Mouse (Mus musculus) c-Kit-positive CD71-negative TER-119-negative erythroid progenitor cells, embryonic 14.5 days (primary cell): ENCODE data around the gene Olfr466.

ENCODE experiments used
- DNase-seq: peaks from one replicate; pipeline ENCODE4 v3.0.0-alpha.2; 2013; ENCODE audit warnings: low read depth

Olfr466 gene

DNA sequence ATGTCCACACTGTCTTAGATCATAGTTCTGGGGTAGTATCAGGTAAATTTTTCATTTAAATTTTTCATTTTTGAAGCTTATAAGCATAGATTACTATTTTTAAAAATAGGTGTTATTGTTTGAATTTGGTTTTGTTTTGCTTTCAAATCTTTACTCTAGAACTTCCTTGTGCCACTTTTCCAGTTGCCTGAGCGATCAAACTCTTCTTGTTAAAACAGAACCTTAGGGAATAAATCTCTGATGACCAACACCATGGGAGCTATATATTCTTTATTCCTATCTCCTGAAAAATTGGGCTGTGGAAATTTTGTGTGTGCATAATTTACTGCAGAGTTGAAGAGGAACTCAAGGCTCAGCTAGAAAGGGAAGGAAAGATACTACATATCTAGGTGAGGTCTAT, at the start of gene Olfr466:
Olfr466 (plus strand) TSS at position 301 of the 400 bp plus-strand sequence.
- no peak for DNase-seq

DNA sequence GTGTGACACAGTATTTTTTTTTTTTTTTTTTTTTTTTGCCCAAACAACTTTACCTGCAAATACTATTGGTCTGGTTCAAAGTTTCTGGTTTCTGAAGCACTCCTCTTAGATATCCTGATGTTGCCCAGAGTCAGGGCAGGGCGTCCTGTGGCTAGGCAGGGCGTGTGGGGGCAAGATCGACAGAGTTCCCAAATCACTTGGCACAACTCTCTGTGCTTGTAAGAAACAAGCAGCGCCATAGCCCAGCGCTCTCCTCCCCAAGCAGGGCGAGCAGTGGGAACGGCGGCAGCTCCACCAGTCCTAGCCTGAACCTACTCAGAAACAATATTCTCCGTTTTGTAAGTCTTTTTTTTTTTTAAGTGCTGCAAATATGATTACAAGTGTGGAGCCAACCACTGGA, 49.4 kb upstream of the Olfr466 start:
- no peak for DNase-seq

DNA sequence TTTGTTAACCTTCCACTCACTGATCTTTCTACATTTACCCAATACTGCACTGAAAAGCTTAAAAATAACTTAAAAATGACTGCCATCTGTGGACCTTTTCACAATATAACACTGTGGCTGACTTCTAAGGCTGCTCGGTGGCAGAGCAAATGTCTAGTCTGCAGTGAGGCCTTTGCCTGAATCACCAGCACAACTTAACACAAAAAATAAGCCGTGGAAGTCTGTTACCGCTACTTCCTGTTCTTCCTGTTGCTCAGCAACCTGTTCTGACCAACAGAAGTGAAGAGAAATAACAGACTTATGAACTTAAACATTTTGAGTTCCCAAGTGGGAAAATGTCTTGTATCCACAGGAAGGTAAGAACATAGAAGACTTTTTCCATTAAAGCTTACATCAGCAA, 48.8 kb upstream of the Olfr466 start:
- DNase-seq = no peak

DNA sequence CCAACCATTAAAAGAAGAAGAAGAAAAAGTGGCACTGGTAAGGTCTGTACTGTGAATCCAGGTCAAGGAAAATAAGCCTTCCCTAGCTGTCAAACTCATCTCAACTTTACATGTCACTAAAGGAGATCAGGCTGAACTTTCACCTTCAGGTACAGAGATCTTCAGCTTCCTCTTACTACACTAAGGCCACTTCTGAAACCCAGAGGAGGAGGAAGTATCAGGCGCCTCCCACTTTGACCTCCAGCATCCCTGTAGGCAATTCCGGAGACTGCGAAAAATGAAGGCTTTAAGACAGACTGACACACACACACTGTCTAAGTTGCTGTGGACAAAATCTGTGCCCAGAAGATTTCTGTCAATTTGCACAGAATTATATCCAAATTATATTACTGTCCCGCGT, 38.1 kb upstream of the Olfr466 start:
- no peak for DNase-seq

DNA sequence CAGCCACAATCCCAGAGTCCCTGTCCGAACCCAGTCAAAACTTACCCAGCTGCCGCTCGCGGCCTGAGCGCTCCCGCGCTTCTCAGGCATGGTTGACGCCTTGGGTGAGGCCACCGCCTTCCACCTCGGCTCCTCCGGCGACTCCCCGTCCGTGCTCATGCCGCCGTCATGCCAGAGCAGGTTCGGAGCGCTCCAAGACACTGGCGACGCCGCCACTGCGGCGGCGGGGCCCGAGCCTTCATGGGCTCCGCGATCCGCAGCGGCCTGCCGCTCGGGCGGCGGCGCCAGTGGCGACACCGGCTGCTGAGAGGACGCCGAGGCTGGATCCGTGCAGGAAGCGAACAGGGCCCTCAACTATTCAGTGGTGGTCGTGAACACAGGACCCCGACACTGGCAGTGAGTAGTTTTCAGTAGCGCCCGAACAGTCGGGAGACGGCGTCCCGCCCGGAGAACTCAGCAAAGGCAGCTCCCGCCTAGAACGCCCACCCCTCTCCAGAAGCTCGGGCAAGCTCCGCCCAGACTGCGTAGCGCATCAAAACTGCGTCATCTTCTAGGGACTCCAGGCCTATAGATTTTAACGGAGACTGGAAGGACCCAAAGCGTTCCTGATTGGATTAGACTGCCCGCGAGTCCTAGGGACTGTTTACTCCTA, 37.5 kb upstream of the Olfr466 start, which contains the start of gene Mfsd14b:
Mfsd14b (minus strand) TSS at position 517 of the 652 bp plus-strand sequence.
- peak; percentile 82 for DNase-seq

DNA sequence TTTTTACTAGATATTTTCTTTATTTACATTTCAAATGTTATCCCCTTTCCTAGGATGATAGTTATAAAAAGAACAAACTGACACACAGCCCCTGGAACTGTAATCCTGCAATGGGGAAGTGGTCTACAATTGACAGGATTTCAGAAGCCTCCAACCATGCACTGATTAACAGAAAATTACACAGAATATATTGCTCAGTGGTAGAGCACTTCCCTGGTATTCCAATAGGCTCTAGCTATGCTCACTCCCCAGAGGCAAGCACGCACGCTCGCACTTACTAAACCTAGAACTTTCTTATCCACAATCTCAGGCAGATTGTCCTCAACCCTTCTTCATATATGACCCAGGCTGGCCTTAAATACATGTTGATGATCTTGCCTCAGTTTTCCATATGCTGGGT, 36.8 kb upstream of the Olfr466 start:
- DNase-seq = no peak

DNA sequence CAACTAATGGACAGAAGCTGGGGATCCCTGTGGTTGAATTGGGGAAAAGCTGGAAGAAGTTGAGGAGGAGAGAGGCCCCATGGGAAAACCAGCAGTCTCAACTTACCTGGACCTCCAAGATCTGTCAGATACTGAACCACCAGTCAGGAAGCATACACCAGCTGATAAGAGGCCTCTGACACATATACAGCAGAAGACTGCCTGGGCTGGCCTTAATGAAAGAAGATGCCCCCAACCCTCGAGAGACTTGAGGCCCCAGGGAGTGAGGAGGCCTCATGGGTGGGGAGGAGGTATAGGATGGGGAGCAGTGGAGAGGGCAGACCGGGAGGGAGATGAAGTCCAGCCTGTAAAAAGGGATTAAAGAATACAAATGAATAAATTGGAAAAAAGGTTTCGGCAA, 29.1 kb upstream of the Olfr466 start:
- DNase-seq = no peak

DNA sequence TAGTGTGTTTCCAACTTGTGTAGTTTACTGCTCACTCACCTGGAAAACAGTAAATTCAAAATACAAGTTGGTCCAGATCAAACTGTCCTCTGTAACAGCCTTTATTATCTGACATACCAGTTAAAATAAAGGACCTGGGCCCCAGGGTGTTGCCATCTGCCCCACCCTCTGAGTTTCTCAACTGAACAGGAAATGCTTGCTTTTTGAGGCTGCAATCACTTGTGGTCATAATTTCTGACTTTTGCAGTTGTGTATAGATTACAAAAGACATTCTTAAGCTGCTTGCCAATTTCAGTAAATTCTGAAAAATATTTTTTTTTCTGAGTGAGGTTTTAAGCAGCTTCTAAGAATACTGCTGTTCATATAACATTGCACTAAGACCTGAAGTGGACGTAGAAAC, 27.9 kb upstream of the Olfr466 start:
- no peak for DNase-seq

DNA sequence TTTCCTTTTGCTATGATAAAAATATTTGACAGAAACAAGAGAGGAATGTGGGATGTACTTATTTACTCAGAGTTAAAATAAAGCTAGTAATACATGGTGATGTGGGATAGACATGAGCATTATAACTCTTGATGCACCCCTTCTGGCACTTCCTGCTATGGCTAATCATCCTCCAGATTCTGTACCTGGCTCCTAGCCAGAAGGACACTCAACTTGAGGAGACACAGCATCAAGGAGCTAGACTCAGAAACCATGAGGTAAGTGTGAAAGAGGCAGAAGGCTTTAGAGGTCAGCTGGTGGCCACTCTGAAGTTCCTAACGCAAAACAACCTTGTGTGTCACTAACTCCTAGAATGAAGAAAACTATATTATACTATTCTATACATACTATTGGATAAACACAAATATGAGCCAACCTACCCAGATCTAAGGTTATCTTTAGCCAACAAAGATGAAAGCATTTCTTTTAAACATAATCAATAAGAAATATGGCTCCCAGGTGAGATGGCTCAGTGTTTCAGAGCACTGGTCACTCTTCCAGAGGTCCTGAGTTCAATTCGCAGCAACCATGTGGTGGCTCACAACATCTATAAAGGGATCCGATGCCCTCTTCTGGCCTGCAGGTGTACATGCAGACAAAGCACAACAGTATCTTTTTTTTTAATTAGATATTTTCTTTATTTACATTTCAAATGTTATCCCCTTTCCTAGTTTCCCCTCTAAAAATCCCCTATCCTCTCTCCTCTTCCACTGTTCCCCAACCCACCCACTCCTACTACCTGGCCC, 22.8 kb upstream of the Olfr466 start:
- no peak for DNase-seq

DNA sequence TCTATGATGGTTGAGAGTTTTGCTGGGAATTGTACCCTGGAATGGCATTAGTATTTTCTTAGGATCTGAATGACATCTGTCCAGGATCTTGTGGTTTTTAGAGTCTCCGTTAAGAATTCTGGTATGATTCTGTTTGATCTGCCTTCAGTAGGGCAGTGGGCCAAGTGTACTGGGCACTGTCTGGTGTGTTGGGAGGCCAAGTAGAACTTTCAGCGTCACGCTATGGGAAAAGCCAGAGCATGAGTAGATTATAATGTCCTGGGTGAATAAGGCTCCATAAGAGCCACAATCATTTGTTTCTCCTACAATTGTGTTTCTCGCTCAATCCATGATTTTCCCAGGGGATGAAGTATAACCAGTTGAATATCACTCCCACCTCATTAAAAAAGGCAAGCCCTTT, 12.3 kb upstream of the Olfr466 start, which contains the start of gene Olfr465-ps1:
Olfr465-ps1 (plus strand) TSS at position 301 of the 400 bp plus-strand sequence.
- DNase-seq = no peak

DNA sequence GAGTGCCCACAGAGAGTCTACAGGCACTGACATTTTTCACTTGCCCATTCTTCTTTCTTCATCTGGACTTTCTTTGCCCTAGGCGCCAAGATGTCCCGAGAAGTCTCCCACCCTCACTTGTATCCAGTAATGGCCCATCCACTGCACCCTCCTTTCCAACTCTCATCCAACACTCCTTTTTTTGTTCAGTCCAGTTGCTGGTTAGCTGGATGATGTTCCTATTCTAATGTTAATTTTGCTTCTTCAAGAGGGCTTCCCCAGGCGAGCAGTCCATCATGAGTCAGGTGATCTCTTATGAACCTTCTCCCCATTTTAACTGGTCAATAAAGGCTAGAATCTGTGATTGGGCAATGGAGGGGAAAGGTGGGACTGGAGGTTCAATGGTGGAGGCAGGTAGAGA, 24.1 kb downstream of the Olfr466 start:
- no peak for DNase-seq

DNA sequence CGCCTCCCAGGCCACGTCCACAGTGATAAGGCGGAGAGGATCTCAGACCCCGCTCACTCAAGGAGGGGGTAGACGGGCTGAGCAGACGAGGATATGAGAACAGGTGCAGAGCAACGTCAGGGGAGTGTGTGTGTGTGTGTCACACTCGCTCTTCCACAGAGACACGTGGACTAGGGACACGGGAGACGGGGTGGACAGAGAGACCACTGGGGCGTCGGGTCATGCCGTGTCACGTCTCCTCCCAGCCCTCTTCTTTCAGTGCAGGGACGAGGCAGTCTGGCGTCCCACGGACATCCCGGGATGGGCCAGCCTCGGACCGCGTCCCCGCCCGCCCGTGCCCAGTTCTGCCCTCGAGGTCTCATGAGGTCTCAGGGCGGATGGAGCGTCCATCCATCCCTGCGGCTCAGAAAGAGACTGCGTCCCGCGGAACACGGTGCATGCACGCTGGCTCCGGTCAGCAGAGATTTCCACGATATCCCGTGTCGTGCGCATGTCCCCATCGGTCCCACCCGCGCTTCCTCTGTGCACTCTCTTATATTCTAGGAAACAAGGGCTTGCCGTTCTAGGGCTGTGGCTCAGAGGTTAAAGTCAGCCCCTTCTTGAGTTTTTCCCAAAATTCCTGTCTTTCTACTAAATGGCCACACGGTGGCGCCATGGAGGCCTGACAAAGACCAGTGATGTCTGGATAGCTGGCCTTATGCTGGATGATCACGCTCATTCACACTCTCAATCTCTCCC, 25.9 kb downstream of the Olfr466 start:
- peak; percentile 56 for DNase-seq

DNA sequence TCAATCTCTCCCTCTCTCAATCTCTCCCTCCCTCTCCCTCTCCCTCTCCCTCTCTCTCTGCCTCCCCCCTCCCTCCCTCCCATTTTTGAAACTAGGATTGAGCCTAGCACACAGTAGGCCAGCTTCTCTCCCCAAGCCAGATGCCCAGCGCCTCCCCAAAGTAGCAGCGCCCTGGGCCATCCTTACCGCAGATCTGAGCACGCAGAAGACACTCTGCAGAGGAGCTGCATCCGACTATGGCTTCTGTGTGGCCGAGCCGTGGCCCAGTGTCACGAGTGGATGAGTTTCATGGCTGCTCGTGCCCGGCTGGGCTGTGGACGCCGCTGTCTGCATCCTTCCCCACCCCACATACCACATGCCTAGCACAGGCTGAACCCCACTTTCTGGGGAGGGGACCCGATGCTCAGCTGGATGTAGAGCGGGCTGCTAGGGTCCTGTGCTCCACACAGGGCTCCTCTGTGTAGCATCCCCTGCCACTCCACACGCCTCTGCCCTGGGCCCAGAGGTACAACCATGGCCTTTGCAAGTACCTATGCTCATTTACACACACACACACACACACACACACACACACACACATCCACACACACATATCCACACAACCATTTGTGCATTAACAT, 26.5 kb downstream of the Olfr466 start:
- no peak for DNase-seq

DNA sequence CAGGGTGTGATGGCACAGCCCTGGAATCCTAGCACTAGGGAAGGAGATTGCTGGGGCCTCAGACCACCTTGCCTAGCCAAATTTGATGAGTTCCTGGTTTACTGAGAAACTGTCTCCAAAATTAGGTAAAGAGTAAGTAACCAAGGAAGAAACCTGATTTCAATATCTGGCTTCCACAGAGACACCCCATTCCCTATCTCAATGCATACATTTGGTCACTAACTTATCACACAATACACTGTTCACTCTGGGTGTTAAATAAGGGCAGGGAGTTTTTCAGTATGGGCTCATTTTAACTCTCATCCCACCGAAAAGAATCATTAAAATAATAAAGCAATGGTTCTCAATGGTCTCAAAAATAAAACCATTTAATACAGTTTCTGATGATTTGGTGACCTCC, 50.6 kb downstream of the Olfr466 start:
- no peak for DNase-seq
